Mouse (Mus musculus): ENCODE measurements around the gene Slc10a3. TPM values are rescaled to one million over a fixed set of nuclear protein-coding genes. Genes with fewer than 3 reads are reported as not detected.
A peak's percentile ranks its signal among the peaks of the same experiment; 100 is the strongest.

The Slc10a3 gene
- total and polyA plus RNA-seq, 3 experiments = 16.0 to 19.4 TPM; not detected in 1

DNA sequence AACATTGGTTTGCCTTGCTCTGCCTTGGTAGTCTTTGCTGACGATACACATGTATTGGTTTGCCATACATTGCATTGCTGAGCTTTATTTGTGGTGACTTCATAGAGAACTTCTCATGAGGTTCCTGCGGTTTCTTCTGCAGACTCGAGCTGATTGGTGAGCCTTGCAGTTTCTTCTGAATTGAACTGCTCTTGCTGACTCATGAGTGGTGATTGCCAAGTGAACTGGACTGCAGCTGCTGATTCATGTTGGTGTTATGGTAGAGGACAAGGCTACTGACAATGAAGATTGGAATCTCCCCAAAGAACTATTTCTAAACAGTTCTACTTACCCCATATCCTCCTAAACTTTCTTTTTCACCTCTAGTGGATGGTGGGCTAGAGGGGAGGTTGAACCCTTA is 27.0 kb upstream of the Slc10a3 start:
- TF ChIP-seq ZNF384 (IDR thresholded peaks at IDR 0.05; ENCODE audit: low read depth, low read length) = no peak
- TF ChIP-seq POLR2A (IDR thresholded peaks at IDR 0.05; ENCODE audit: control insufficient read depth in 1 of 2, insufficient read depth in 1 of 2, low read depth in 1 of 2, low read length in 2 of 2, poor library complexity in 1 of 2) = no peak
- TF ChIP-seq MAX (IDR thresholded peaks at IDR 0.05; ENCODE audit: low read length) = no peak
- no peak for TF ChIP-seq TCF12 (IDR thresholded peaks at IDR 0.05; ENCODE audit: low read depth, low read length)
- no peak for TF ChIP-seq POLR2AphosphoS5 (IDR thresholded peaks at IDR 0.05; ENCODE audit: borderline replicate concordance, low read depth, low read length)
- H3K27ac ChIP-seq (ENCODE audit: control insufficient read depth, low read depth, low read length) = no peak overlapping the region

DNA sequence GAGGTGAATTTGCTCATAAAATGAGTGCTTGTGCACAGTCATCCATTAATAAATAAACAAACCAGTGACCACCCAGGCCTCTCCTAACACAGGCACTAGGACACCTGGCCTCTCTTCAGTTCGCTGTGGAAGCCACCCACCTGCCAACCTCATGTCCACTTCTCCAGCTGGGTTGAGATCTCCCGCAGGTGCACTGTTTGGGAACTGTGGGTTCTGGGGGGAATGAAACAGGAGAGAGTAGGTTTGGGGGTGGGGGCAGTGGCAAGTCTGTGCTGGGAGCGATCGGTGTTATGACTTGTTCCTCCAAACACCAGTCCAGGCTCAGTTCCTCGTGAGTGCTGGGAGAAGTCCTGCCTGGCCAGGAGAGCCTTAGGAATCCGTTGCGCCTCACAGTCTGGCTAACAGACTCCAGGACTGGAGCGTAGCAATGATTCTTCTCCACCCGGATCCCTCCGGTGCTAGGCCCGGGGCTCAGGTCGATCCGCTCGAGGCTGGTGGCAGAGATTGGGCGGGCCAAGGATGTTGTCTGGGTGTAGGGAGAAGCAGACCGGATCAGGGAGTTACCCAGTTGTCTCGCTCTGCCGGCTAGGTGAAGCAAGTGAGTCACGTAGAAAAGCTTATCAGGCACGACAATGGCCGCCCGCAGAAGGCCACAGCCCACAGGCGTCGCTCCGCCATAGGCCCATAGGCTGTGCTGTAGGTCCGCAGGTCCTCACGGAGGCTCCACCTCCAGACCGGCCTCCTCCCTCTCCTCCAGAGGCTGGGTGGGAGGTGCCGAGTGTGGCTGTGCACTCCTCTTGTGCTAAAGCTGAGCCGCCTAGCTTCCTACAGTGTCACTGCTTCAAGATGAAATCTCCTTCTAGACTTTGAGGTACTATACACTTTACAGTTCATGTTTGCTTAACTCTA is 19.6 kb upstream of the Slc10a3 start, which contains the start of the genes Fam3a and Ikbkg:
TSS of gene Fam3a (minus strand) at position 738 of the 909 bp plus-strand sequence.
TSS of gene Ikbkg (plus strand) at position 756 of the 909 bp plus-strand sequence.
- Histone ChIP-seq H3K27me3 (ENCODE audit: control insufficient read depth in 1 of 2, insufficient read depth in 2 of 2, low read length in 2 of 2) (no peaks in the 10 kb centered on the region), H3K79me2 (ENCODE audit: control insufficient read depth, insufficient read depth, low read length, poor library complexity) (no peaks in the 10 kb centered on the region; the same call in 1 of the 2 replicates), H3K36me3 (ENCODE audit: control insufficient read depth in 1 of 2, insufficient read depth in 2 of 2, low read length in 2 of 2) (peaks cover 0 to 10% of the 10 kb centered on the region in 2 experiments; a peak in 2 of 4 replicates), H3K27ac (ENCODE audit: control insufficient read depth, low read depth, low read length) (peak within 1 kb of the TSS; percentile 83), H3K9me3 (replicated peaks; ENCODE audit: insufficient read depth, low read length) (no peaks in the 10 kb centered on the region), H3K4me3 (ENCODE audit: control insufficient read depth in 1 of 2, insufficient read depth in 1 of 2, low read depth in 2 of 2, low read length in 2 of 2) (peak within 1 kb of the TSS; percentile 80 to 85), H3K4me1 (ENCODE audit: control insufficient read depth in 1 of 2, insufficient read depth in 2 of 2, low read length in 2 of 2) (peaks cover 0 to 6% of the 10 kb centered on the region in 2 experiments; a peak in 1 of 4 replicates), H3K9ac (ENCODE audit: control insufficient read depth, low read depth, low read length, poor library complexity, severe bottlenecking) (peak within 1 kb of the TSS; percentile 79)
- peak; percentile 94 for DNase-seq (ENCODE audit: low read depth, low spot score)
- TF ChIP-seq TCF12 (IDR thresholded peaks at IDR 0.05; ENCODE audit: low read depth, low read length) (peak; percentile 32; the same call in 1 of the 2 replicates), MAFK (IDR thresholded peaks at IDR 0.05; ENCODE audit: borderline replicate concordance, low read depth, low read length) (no peak), ETS1 (IDR thresholded peaks at IDR 0.05; ENCODE audit: low read depth, low read length) (no peak), MYC (IDR thresholded peaks at IDR 0.05; ENCODE audit: low read depth, low read length) (no peak), NRF1 (IDR thresholded peaks at IDR 0.05; ENCODE audit: insufficient read depth, low read depth, low read length, poor library complexity, severe bottlenecking) (no peak), SIN3A (IDR thresholded peaks at IDR 0.05; ENCODE audit: low read length) (no peak), MEF2A (IDR thresholded peaks at IDR 0.05; ENCODE audit: extremely low read depth, insufficient replicate concordance, low read depth, low read length, poor library complexity, severe bottlenecking) (no peak), UBTF (IDR thresholded peaks at IDR 0.05; ENCODE audit: borderline replicate concordance, insufficient read depth, low read depth, low read length) (no peak), SMC3 (IDR thresholded peaks at IDR 0.05; ENCODE audit: low read depth, low read length) (no peak), RAD21 (IDR thresholded peaks at IDR 0.05; ENCODE audit: low read depth, low read length) (peak; percentile 0; the same call in 1 of the 2 replicates), HCFC1 (IDR thresholded peaks at IDR 0.05; ENCODE audit: low read depth, low read length) (peak; percentile 73), CHD1 (IDR thresholded peaks at IDR 0.05; ENCODE audit: low read depth, low read length) (no peak), GATA1 (IDR thresholded peaks at IDR 0.05; ENCODE audit: low read depth, low read length) (0 out of 2 replicates have a peak, but pooled peaks have one; percentile 33), USF2 (IDR thresholded peaks at IDR 0.05; ENCODE audit: borderline replicate concordance in 1 of 2, insufficient read depth in 1 of 2, low read depth in 1 of 2, low read length in 2 of 2) (no peak), CHD2 (IDR thresholded peaks at IDR 0.05; ENCODE audit: low read length) (no peak), ZC3H11A (IDR thresholded peaks at IDR 0.05; ENCODE audit: low read depth, low read length) (no peak), RCOR1 (IDR thresholded peaks at IDR 0.05; ENCODE audit: low read depth, low read length) (no peak), BHLHE40 (IDR thresholded peaks at IDR 0.05; ENCODE audit: borderline replicate concordance, low read depth, low read length) (no peak), MAX (IDR thresholded peaks at IDR 0.05; ENCODE audit: low read length) (no peak), GABPA (IDR thresholded peaks at IDR 0.05; ENCODE audit: low read depth, low read length) (no peak), ZKSCAN1 (IDR thresholded peaks at IDR 0.05; ENCODE audit: low read depth, low read length) (no peak), KAT2A (conservative IDR thresholded peaks at IDR 0.05; ENCODE audit: low read depth, low read length) (no peak), TAL1 (IDR thresholded peaks at IDR 0.05; ENCODE audit: low read length) (peak; percentile 46), USF1 (IDR thresholded peaks at IDR 0.05; ENCODE audit: low read depth, low read length) (no peak), POLR2AphosphoS5 (IDR thresholded peaks at IDR 0.05; ENCODE audit: borderline replicate concordance, low read depth, low read length) (no peak), MYB (IDR thresholded peaks at IDR 0.05; ENCODE audit: low read depth, low read length) (no peak)

More for the DNA sequence above, 27.0 kb upstream of the Slc10a3 start:
- no peak overlapping the region for H3K4me3 ChIP-seq (ENCODE audit: control insufficient read depth in 1 of 2, insufficient read depth in 1 of 2, low read depth in 2 of 2, low read length in 2 of 2)
- peak; percentile 27 for DNase-seq (ENCODE audit: low read depth, low spot score)
- H3K79me2 ChIP-seq (ENCODE audit: control insufficient read depth, insufficient read depth, low read length, poor library complexity) = no peaks in the 10 kb centered on the region
- H3K9me3 ChIP-seq (replicated peaks; ENCODE audit: insufficient read depth, low read length) = no peaks in the 10 kb centered on the region
- H3K9ac ChIP-seq (ENCODE audit: control insufficient read depth, low read depth, low read length, poor library complexity, severe bottlenecking) = no peak overlapping the region
- H3K36me3 ChIP-seq (ENCODE audit: control insufficient read depth in 1 of 2, insufficient read depth in 2 of 2, low read length in 2 of 2) = no peaks in the 10 kb centered on the region
- H3K4me1 ChIP-seq (ENCODE audit: control insufficient read depth in 1 of 2, insufficient read depth in 2 of 2, low read length in 2 of 2) = no peaks in the 10 kb centered on the region
- H3K27me3 ChIP-seq (ENCODE audit: control insufficient read depth in 1 of 2, insufficient read depth in 2 of 2, low read length in 2 of 2) = no peaks in the 10 kb centered on the region
